Mouse (Mus musculus): ENCODE data around the gene Ltbr. TPM values are rescaled to one million over a fixed set of nuclear protein-coding genes. Genes with fewer than 3 reads are reported as not detected.

Gene Ltbr
- total RNA-seq, 2 experiments from 2014 or later, result 42.8 to 49.4 TPM

GRCm38 (mm10) chr6:125348721-125349574 is 35.3 kb upstream of the Ltbr start, which contains the start of gene Tnfrsf1a:
Gene Tnfrsf1a, plus strand, starts transcription at chr6:125349362.
- peak in 1 of 2 experiments; percentile 63 for DNase-seq
- intact Hi-C loops (cut with DNase I), result loop anchor here (2.0 kb wide), 1 partner anchor 36 kb away; the partner anchor contains the start of gene Ltbr

- intact Hi-C loops (cut with DNase I), result no loop called here
- DNase-seq, result no peak
Observed at GRCm38 (mm10) chr6:125346029-125346428, 32.3 kb upstream of the Ltbr start.

- no peak for DNase-seq
- intact Hi-C loops (cut with DNase I), result no loop called here
Observed at GRCm38 (mm10) chr6:125345625-125346024, 31.9 kb upstream of the Ltbr start.

DNA sequence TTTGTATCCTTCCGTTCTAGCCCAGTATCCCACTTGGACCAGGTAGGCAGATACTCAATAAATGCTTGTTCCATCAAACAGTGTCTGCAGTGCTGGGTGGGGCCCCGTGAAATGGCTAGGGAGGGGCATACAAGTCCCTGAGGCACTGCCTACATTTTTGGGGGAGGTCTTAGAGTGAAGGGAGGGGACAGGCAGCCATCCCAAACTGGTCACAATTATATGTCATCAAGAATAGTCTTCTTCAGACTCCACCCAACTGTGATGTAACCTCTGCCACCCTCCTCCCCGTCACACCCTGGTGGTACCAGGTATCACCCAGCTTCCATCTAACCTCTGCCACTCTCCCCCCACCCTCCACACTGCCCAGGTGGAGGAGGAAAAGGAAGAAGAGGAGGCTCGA is 31.2 kb upstream of the Ltbr start:
- intact Hi-C loops (cut with DNase I), result no loop called here
- no peak for DNase-seq

- intact Hi-C loops (cut with DNase I), result no loop called here
- DNase-seq, result peak; percentile 61 to 63
Observed at GRCm38 (mm10) chr6:125344084-125344483, 30.4 kb upstream of the Ltbr start.

- no peak for DNase-seq
- intact Hi-C loops (cut with DNase I), result no loop called here
Observed at GRCm38 (mm10) chr6:125342198-125342597, 28.5 kb upstream of the Ltbr start.

GRCm38 (mm10) chr6:125340244-125340643 is 26.6 kb upstream of the Ltbr start:
- intact Hi-C loops (cut with DNase I), result no loop called here
- no peak for DNase-seq

DNA sequence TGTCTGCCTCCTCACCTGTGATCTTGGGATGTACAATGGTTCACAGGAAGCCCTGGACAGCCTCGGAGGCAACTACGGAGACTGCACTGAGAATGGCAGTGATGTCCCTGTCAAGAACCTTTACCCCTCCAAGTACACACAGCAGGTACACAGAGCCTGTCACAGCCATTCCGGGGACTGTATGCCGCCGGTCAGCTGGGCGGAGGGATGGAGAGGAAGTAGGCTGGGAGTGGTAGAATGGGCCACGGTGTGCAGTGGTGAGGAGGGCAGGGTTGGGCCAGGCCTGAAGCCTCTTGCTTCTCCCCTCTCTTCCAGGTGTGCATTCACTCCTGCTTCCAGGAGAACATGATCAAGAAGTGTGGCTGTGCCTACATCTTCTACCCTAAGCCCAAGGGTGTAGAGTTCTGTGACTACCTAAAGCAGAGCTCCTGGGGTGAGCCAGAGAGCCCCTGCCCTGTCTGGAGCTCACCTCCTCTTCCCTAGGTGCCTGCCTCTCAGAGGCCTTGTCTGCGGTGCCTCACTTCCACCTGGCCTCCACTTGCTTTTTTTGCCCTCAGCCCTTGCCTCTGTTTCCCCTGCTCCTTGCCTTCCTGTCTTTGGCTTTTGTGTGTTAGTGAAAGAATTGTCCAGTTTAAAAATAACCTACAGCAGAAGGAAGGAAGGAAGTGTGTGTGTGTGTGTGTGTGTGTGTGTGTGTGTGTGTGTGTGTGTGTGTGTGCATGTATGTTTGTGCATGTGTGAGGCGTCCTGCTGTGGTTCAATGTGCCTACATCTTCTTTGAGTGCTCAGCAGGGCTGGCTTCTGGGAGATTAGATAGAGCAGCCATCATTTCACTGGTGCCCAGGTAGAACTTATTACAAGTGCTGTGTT is 25.3 kb upstream of the Ltbr start:
- intact Hi-C loops (cut with DNase I), result no loop called here
- DNase-seq, result no peak

DNA sequence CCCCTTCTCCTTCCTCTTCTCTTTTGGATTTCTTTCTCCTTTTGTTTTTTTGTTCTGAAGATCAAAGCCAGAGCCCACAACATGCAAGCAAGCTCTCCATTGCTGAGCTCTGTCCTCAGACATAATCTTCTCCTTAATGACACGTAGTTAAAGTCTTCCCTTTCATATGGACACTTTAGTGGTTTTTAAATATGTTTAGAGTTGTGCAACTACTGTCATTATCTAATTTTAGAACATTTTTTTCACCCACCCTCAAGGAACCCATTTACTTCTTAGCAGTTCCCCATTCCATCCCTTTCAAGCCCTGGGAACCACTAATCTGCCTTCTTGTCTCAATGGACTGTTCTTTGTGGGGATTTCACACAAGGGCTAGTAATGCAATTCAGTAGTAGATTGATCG is 20.7 kb upstream of the Ltbr start:
- intact Hi-C loops (cut with DNase I), result no loop called here
- no peak for DNase-seq

GRCm38 (mm10) chr6:125333112-125333899 is 19.6 kb upstream of the Ltbr start:
- intact Hi-C loops (cut with DNase I), result no loop called here

GRCm38 (mm10) chr6:125330626-125331326 is 17.1 kb upstream of the Ltbr start:
- intact Hi-C loops (cut with DNase I), result loop anchor here (2.0 kb wide), 1 partner anchor 24 kb away; no protein-coding TSS in a partner anchor
- peak; percentile 94 for DNase-seq

More at GRCm38 (mm10) chr6:125333112-125333899, 19.6 kb upstream of the Ltbr start:
- no peak for DNase-seq

- intact Hi-C loops (cut with DNase I), result loop anchor here (2.0 kb wide), 1 partner anchor 35 kb away; no protein-coding TSS in a partner anchor
- peak; percentile 46 to 63 for DNase-seq
Observed at GRCm38 (mm10) chr6:125328243-125328642, 14.6 kb upstream of the Ltbr start.

DNA sequence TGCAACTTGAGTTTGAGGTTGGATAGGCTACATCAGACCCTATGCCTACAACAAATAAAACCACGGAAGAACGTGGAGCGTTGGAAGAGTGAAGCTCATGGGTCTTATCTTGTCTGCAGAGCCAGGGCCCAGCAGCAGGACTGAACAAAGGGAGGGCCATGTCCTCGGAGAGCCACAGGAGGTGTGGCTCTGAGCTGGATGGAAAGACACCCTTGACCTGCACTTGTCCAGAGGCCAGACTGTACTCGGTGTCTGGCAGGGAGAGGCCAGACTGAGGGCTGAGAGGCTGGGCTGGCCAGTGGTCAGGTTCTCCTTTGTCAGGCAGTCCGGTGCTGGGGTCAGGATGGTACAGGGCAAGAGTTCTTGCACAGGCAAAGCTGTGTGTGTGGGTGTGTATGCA is 11.7 kb upstream of the Ltbr start:
- no peak for DNase-seq
- intact Hi-C loops (cut with DNase I), result no loop called here

GRCm38 (mm10) chr6:125323547-125323946 is 9.9 kb upstream of the Ltbr start:
- no peak for DNase-seq
- intact Hi-C loops (cut with DNase I), result no loop called here

DNA sequence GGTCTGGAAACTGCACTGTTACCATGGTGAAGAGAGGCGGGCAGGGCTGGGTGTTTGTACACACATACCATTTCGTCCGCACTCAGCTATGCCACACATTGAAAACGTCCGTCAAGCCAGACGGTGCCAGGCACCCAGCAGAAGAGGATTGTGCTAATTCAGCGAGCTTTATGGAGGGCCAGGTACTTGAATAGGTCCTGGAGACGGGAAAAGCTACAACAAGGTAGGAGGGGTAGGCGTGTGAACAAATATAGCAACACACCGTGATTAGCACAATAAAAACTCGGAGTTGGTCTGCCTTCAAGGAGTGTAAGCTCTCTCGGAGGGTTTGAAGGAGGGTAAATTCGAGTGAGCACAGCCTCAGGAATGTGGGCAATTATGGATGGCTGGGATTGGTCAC is 9.1 kb upstream of the Ltbr start:
- no peak for DNase-seq

DNA sequence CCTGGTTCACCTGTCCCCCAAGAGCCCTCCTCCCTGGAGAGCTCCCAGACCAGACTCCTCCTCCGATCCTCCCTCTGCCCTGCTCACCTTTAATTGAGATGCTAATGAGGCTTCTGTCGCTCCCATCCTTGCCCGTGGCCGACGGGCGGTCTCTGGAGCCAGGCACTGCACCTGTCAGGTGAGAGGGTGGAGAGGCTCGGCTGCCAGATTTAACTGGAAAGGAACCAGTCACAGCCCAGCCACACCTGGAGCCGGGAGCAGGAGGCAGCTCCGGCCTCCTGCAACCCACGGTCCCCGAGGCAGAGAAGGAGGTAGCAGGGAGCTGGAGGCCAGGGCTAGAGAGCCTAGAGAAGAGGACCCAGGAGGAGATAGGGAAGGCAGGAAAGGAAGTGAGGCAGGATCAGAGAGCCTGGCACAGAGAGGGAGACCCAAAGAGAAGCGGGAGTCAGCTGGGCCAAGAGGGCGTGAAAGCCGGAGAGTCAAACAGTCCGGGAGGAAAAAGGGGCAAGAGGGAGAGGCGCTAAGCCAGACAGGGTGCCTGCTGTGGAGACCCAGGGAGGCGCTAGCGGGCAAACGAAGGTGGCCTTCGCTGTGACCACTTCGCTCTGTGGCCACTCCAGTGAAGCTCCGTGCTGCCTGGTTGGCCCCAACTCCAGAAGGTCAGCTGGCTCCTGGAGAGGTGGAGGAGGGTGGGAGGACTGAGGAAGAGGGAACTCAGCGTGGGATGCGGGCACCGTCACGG is 7.6 kb upstream of the Ltbr start:
- intact Hi-C loops (cut with DNase I), result no loop called here
- DNase-seq, result no peak

More for the DNA sequence above, 9.1 kb upstream of the Ltbr start:
- intact Hi-C loops (cut with DNase I), result no loop called here

DNA sequence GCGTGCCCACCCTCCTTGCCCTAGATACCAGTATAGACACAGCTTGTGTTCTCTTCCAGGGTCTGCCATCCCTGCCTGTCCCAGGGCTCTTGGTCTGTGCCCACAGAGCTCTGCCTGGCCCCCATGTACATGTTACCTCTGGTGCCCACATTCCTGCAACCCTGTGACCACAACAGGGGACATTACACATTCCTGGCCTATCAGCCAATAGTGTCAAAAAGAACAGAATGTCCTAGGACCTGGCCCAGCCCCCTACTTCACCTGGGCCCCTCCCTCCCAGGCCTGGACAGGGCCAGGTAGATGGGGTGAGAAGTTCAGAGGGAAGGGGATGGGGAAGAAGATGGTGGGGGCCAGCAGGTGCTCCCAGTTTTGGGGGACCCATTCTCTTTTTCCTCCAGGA is 6.6 kb upstream of the Ltbr start, which contains the start of gene Scnn1a:
TSS of gene Scnn1a (plus strand) at position 337 of the 400 bp plus-strand sequence.
- no peak for DNase-seq
- intact Hi-C loops (cut with DNase I), result no loop called here

- intact Hi-C loops (cut with DNase I), result no loop called here
- DNase-seq, result no peak
Observed at GRCm38 (mm10) chr6:125319919-125320296, 6.2 kb upstream of the Ltbr start.

Data from heart, postnatal 10 days (tissue).